Mouse (Mus musculus) bone marrow, adult 2 months (tissue): ENCODE results near the gene Ear6.
A peak's percentile ranks its signal among the peaks of the same experiment; 100 is the strongest.
"Not testable (repeated sequence)": the region's sequence is repeated elsewhere in the genome, so short reads cannot be mapped to it uniquely, and the experiment has no call there.

Experiments used
- CTCF ChIP-seq: fragments of 200-500 bp; IDR thresholded peaks from 2 replicates; pipeline ENCODE4 v1.5.1; 2011; ENCODE audit warnings: low read length, control low read depth; ENCODE audit not compliant: control insufficient read depth, insufficient read depth
- POLR2A ChIP-seq: fragments of 200-500 bp; IDR thresholded peaks from 2 replicates; pipeline ENCODE4 v1.6.1; 2011; ENCODE audit warnings: low read depth, mild to moderate bottlenecking, control low read depth, low read length, borderline replicate concordance; ENCODE audit not compliant: control insufficient read depth

DNA sequence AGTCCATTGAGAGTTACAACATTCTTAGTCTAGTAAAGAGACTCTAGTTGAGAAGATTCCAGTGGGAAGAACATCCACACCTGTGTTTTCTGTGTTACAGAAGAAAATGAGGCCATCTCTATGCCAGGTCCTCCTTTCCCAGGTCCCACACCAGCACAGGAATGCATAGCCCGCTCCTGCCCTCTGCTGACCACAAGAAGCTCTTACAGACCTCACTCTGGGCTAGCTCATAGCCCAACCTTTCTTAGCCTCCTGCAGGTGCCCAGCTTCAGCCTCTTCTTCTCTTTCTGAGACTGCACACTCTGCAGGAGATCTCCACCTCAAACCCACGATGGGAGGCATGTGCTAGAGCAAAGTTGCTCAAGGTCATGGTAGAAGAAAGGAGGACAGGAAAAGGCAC, 15.0 kb upstream of the Ear6 start:
- TF ChIP-seq POLR2A: not testable (repeated sequence)
- TF ChIP-seq CTCF: 0 out of 2 replicates have a peak, but pooled peaks have one; percentile 11
